Mouse (Mus musculus): ENCODE data around the gene Pgbd1. TPM values are rescaled to one million over a fixed set of nuclear protein-coding genes. Genes with fewer than 3 reads are reported as not detected.

Gene Pgbd1
- polyA plus RNA-seq, 1 experiment from 2014 or later = 0.17 TPM

GRCm38 (mm10) chr13:21454133-21454532 lies 13.3 kb upstream of the Pgbd1 start:
- in situ Hi-C loops (cut with MboI; ENCODE audit: low pct_unique_long_range_greater_than_20kb) = loop anchor here (10.0 kb wide), 1 partner anchor 49 kb away; the partner anchor contains the start of gene Zkscan3
- POLR2A ChIA-PET = interaction anchor here (0.8 kb wide), 1 partner anchor 24 kb away, joined by 3 read pairs; no protein-coding TSS in a partner anchor
- ATAC-seq = no peak

GRCm38 (mm10) chr13:21453449-21453848 lies 12.6 kb upstream of the Pgbd1 start, which contains the start of gene Zscan26:
TSS of gene Zscan26 (minus strand) at chr13:21453730.
- POLR2A ChIA-PET = interaction anchor here (1.2 kb wide), 1 partner anchor 51 kb away, joined by 9 read pairs; the partner anchor contains the start of gene Zkscan3
- in situ Hi-C loops (cut with MboI; ENCODE audit: low pct_unique_long_range_greater_than_20kb) = loop anchor here (10.0 kb wide), 1 partner anchor 49 kb away; the partner anchor contains the start of gene Zkscan3

More at GRCm38 (mm10) chr13:21454133-21454532, 13.3 kb upstream of the Pgbd1 start:
- DNase-seq (ENCODE audit: low read depth, low spot score) = no peak
- TF ChIP-seq CTCF (IDR thresholded peaks at IDR 0.05) = no peak
- no peaks in the 10 kb centered on the region for H3K27me3 ChIP-seq
- CTCF ChIA-PET = interaction anchor here (1.7 to 2.1 kb wide), 2 partner anchors 12 to 15 kb away, joined by 3 to 5 read pairs; partner anchors contain the start of gene Pgbd1

GRCm38 (mm10) chr13:21453042-21453441 lies 12.2 kb upstream of the Pgbd1 start:
- ATAC-seq (no peak), DNase-seq (ENCODE audit: low read depth, low spot score) (no peak)
- ChIA-PET CTCF (interaction anchor here (0.9 to 2.1 kb wide), 4 partner anchors 11 to 53 kb away, joined by 3 to 5 read pairs (median 4); partner anchors contain the start of gene Pgbd1), POLR2A (interaction anchor here (1.2 kb wide), 1 partner anchor 50 kb away, joined by 9 read pairs; the partner anchor contains the start of gene Zkscan3)
- no peaks in the 10 kb centered on the region for H3K27me3 ChIP-seq
- in situ Hi-C loops (cut with MboI; ENCODE audit: low pct_unique_long_range_greater_than_20kb) = loop anchor here (10.0 kb wide), 1 partner anchor 48 kb away; the partner anchor contains the start of gene Zkscan3
- no peak for TF ChIP-seq CTCF (IDR thresholded peaks at IDR 0.05)

More at GRCm38 (mm10) chr13:21453449-21453848, 12.6 kb upstream of the Pgbd1 start, which contains the start of gene Zscan26:
- no peaks in the 10 kb centered on the region for H3K27me3 ChIP-seq
- peak; percentile 94 for ATAC-seq
- no peak for TF ChIP-seq CTCF (IDR thresholded peaks at IDR 0.05)
- peak; percentile 58 for DNase-seq (ENCODE audit: low read depth, low spot score)
- CTCF ChIA-PET = interaction anchor here (0.9 to 2.1 kb wide), 4 partner anchors 12 to 54 kb away, joined by 3 to 5 read pairs (median 4); partner anchors contain the start of gene Pgbd1

GRCm38 (mm10) chr13:21447856-21448614 lies 7.2 kb upstream of the Pgbd1 start:
- ChIA-PET POLR2A (interaction anchor here (0.6 to 0.9 kb wide), 3 partner anchors 10 to 63 kb away, joined by 3 to 5 read pairs (median 3); no protein-coding TSS in a partner anchor), CTCF (interaction anchor here (0.8 kb wide), 1 partner anchor 29 kb away, joined by 3 read pairs; no protein-coding TSS in a partner anchor)
- no peaks in the 10 kb centered on the region for H3K27me3 ChIP-seq
- no peak for ATAC-seq
- in situ Hi-C loops (cut with MboI; ENCODE audit: low pct_unique_long_range_greater_than_20kb) = no loop called here
- no peak for TF ChIP-seq CTCF (IDR thresholded peaks at IDR 0.05)
- DNase-seq (ENCODE audit: low read depth, low spot score) = no peak

GRCm38 (mm10) chr13:21446796-21447195 lies 5.9 kb upstream of the Pgbd1 start:
- no peak for TF ChIP-seq CTCF (IDR thresholded peaks at IDR 0.05)
- CTCF ChIA-PET = no interaction called here
- in situ Hi-C loops (cut with MboI; ENCODE audit: low pct_unique_long_range_greater_than_20kb) = no loop called here
- no peaks in the 10 kb centered on the region for H3K27me3 ChIP-seq
- ATAC-seq = no peak
- DNase-seq (ENCODE audit: low read depth, low spot score) = no peak
- POLR2A ChIA-PET = no interaction called here

- ATAC-seq = no peak
These were observed 332 bp upstream of the Pgbd1 start for GRCm38 (mm10) chr13:21441207-21441572.

GRCm38 (mm10) chr13:21435476-21435875 lies 5.4 kb downstream of the Pgbd1 start:
- DNase-seq (ENCODE audit: low read depth, low spot score) (no peak), ATAC-seq (no peak)
- no peak for TF ChIP-seq CTCF (IDR thresholded peaks at IDR 0.05)
- in situ Hi-C loops (cut with MboI; ENCODE audit: low pct_unique_long_range_greater_than_20kb) = no loop called here
- no peaks in the 10 kb centered on the region for H3K27me3 ChIP-seq
- ChIA-PET CTCF (interaction anchor here (1.4 kb wide), 1 partner anchor 10 kb away, joined by 3 read pairs; no protein-coding TSS in a partner anchor), POLR2A (no interaction called here)

More at GRCm38 (mm10) chr13:21441207-21441572, 332 bp upstream of the Pgbd1 start:
- DNase-seq (ENCODE audit: low read depth, low spot score) = no peak
- H3K27me3 ChIP-seq = no peaks in the 10 kb centered on the region
- CTCF ChIA-PET = interaction anchor here (0.8 to 2.2 kb wide), 4 partner anchors 9 to 69 kb away, joined by 3 to 5 read pairs (median 3); partner anchors contain the start of gene Zscan26
- TF ChIP-seq CTCF (IDR thresholded peaks at IDR 0.05) = no peak
- in situ Hi-C loops (cut with MboI; ENCODE audit: low pct_unique_long_range_greater_than_20kb) = no loop called here
- POLR2A ChIA-PET = no interaction called here

GRCm38 (mm10) chr13:21427631-21428030 lies 13.2 kb downstream of the Pgbd1 start:
- POLR2A ChIA-PET = no interaction called here
- H3K27me3 ChIP-seq = no peaks in the 10 kb centered on the region
- no peak for ATAC-seq
- no peak for TF ChIP-seq CTCF (IDR thresholded peaks at IDR 0.05)
- CTCF ChIA-PET = no interaction called here
- no peak for DNase-seq (ENCODE audit: low read depth, low spot score)
- in situ Hi-C loops (cut with MboI; ENCODE audit: low pct_unique_long_range_greater_than_20kb) = no loop called here

GRCm38 (mm10) chr13:21423301-21423700 lies 17.6 kb downstream of the Pgbd1 start:
- ChIA-PET CTCF (interaction anchor here (2.7 kb wide), 1 partner anchor 13 kb away, joined by 6 read pairs; no protein-coding TSS in a partner anchor), POLR2A (no interaction called here)
- no peak for ATAC-seq
- in situ Hi-C loops (cut with MboI; ENCODE audit: low pct_unique_long_range_greater_than_20kb) = loop anchor here (25.0 kb wide), 1 partner anchor 614 kb away; the partner anchor contains the start of genes Hist1h2ag, Hist1h2ah, Hist1h2bj and Hist1h2bk
- DNase-seq (ENCODE audit: low read depth, low spot score) = no peak
- TF ChIP-seq CTCF (IDR thresholded peaks at IDR 0.05) = no peak
- H3K27me3 ChIP-seq = no peaks in the 10 kb centered on the region

- DNase-seq (ENCODE audit: low read depth, low spot score) (no peak), ATAC-seq (no peak)
- TF ChIP-seq CTCF (IDR thresholded peaks at IDR 0.05) = no peak
- H3K27me3 ChIP-seq = no peaks in the 10 kb centered on the region
- in situ Hi-C loops (cut with MboI; ENCODE audit: low pct_unique_long_range_greater_than_20kb) = loop anchor here (25.0 kb wide), 1 partner anchor 618 kb away; the partner anchor contains the start of genes Hist1h2ag, Hist1h2ah, Hist1h2bj and Hist1h2bk
- ChIA-PET CTCF (no interaction called here), POLR2A (no interaction called here)
These were observed 22.0 kb downstream of the Pgbd1 start for GRCm38 (mm10) chr13:21418865-21419264.
